Mouse (Mus musculus) CD4-positive helper T cell, adult 2 months (primary cell): ENCODE results near the gene Cmbl.
"Not testable (repeated sequence)": the region's sequence is repeated elsewhere in the genome, so short reads cannot be mapped to it uniquely, and the experiment has no call there.

Experiments used
- DNase-seq: peaks from one replicate; pipeline ENCODE4 v3.0.0-alpha.2; 2012; ENCODE audit warnings: low read depth, missing footprints, low spot score

Cmbl gene

GRCm38 (mm10) chr15:31581086-31581485, 15.9 kb downstream of the Cmbl start:
- not testable (repeated sequence) for DNase-seq

- DNase-seq, result no peak
Measured at GRCm38 (mm10) chr15:31583304-31584085, 18.3 kb downstream of the Cmbl start.

- no peak for DNase-seq
Measured at GRCm38 (mm10) chr15:31585238-31585637, 20.0 kb downstream of the Cmbl start.

- no peak for DNase-seq
Measured at GRCm38 (mm10) chr15:31586088-31586487, 20.9 kb downstream of the Cmbl start.

- peak; percentile 76 for DNase-seq
Measured at GRCm38 (mm10) chr15:31586519-31586918, 21.3 kb downstream of the Cmbl start.

GRCm38 (mm10) chr15:31587789-31588188, 22.6 kb downstream of the Cmbl start:
- DNase-seq, result no peak

- DNase-seq, result no peak
Measured at GRCm38 (mm10) chr15:31588989-31589640, 23.9 kb downstream of the Cmbl start.

GRCm38 (mm10) chr15:31590176-31590575, 25.0 kb downstream of the Cmbl start:
- DNase-seq, result no peak

GRCm38 (mm10) chr15:31592531-31592930, 27.3 kb downstream of the Cmbl start:
- no peak for DNase-seq

- no peak for DNase-seq
Measured at GRCm38 (mm10) chr15:31594260-31594659, 29.1 kb downstream of the Cmbl start.

- DNase-seq, result no peak
Measured at GRCm38 (mm10) chr15:31595651-31596050, 30.5 kb downstream of the Cmbl start.

- no peak for DNase-seq
Measured at GRCm38 (mm10) chr15:31599834-31600233, 34.6 kb downstream of the Cmbl start.

GRCm38 (mm10) chr15:31601279-31601645, 36.1 kb downstream of the Cmbl start:
- no peak for DNase-seq

- peak; percentile 98 for DNase-seq
Measured at GRCm38 (mm10) chr15:31601646-31602374, 36.6 kb downstream of the Cmbl start, which contains the start of the genes Cct5 and Fam173b. Gene Cct5, minus strand, starts transcription at chr15:31601804. Gene Fam173b, plus strand, starts transcription at chr15:31601852.

- peak; percentile 68 for DNase-seq
Measured at GRCm38 (mm10) chr15:31602426-31602825, 37.2 kb downstream of the Cmbl start.

GRCm38 (mm10) chr15:31603113-31603512, 37.9 kb downstream of the Cmbl start:
- DNase-seq, result no peak

- DNase-seq, result no peak
Measured at GRCm38 (mm10) chr15:31606821-31607220, 41.6 kb downstream of the Cmbl start.

GRCm38 (mm10) chr15:31611027-31611426, 45.8 kb downstream of the Cmbl start:
- no peak for DNase-seq

GRCm38 (mm10) chr15:31611976-31612375, 46.8 kb downstream of the Cmbl start:
- DNase-seq, result no peak

- no peak for DNase-seq
Measured at GRCm38 (mm10) chr15:31613826-31614453, 48.8 kb downstream of the Cmbl start.

GRCm38 (mm10) chr15:31614666-31615065, 49.5 kb downstream of the Cmbl start:
- no peak for DNase-seq

GRCm38 (mm10) chr15:31617261-31617660, 52.1 kb downstream of the Cmbl start:
- DNase-seq, result no peak
